ENCODE assay signal across 8 mouse cellular contexts in genomic region chr14:55853621-55854285, GRCm38 (mm10). TPM values are rescaled to one million over a fixed set of nuclear protein-coding genes. Genes with fewer than 3 reads are reported as not detected.
A peak's percentile ranks its signal among the peaks of the same experiment; 100 is the strongest.
DNase-seq lines count a peak whose midpoint lies in the region; ATAC-seq lines count a peak whose summit lies in the region.

Nynrin (plus strand) TSS chr14:55854010.

- H3K9me3 ChIP-seq in kidney, embryonic 14.5 days (ENCODE audit: control insufficient read depth, low read length): no peaks in the 10 kb centered on the region

- peak within 1 kb of the TSS; percentile 66 for H3K4me3 ChIP-seq in kidney, embryonic 14.5 days (ENCODE audit: low read length)

- H3K27ac ChIP-seq in kidney, embryonic 14.5 days (ENCODE audit: low read depth, low read length): peak within 1 kb of the TSS; percentile 97

- peak; percentile 47 for DNase-seq in right cerebral cortex, postnatal 14 days
- no peak for DNase-seq in right cerebral cortex, postnatal 36 days (ENCODE audit: low spot score in 2 of 2)
- DNase-seq in embryo, embryonic 11.5 days (ENCODE audit: low read depth, low spot score): peak; percentile 80
- peak; percentile 67 to 76 for DNase-seq in heart, adult 9 months (ENCODE audit: low spot score in 2 of 2)
- DNase-seq in lung, postnatal 10 days: peak; percentile 92
- DNase-seq in ovary, postnatal 36 days (ENCODE audit: low spot score): peak; percentile 74
- no peak for DNase-seq in B cell, adult 2 months

- H3K9ac ChIP-seq in kidney, embryonic 14.5 days (ENCODE audit: low read depth, low read length): peak within 1 kb of the TSS; percentile 81

- H3K27me3 ChIP-seq in kidney, embryonic 14.5 days (ENCODE audit: control insufficient read depth, insufficient read depth, low read length): no peaks in the 10 kb centered on the region

- 0 out of 2 replicates have a peak, but pooled peaks cover 3% of the 10 kb centered on the region for H3K36me3 ChIP-seq in kidney, embryonic 14.5 days (ENCODE audit: control insufficient read depth, insufficient read depth, low read length)

- H3K4me1 ChIP-seq in kidney, embryonic 14.5 days (ENCODE audit: control insufficient read depth, insufficient read depth, low read length): peaks cover 36% of the 10 kb centered on the region

- ATAC-seq in kidney, embryonic 14.5 days (ENCODE audit: low FRiP score, low TSS enrichment): peak; percentile 90

- H3K4me2 ChIP-seq in kidney, embryonic 14.5 days (replicated peaks; ENCODE audit: low read depth, low read length): peak within 1 kb of the TSS; percentile 73

- WGBS in kidney, embryonic 14.5 days: under 1% methylated on average over 31 of the region's 33 CpGs

RNA-seq across cellular contexts. Expression of gene Nynrin, which starts in this region (rescaled TPM):
- polyA plus RNA-seq in kidney, embryonic 14.5 days (2014; fragmentation: Nextera tagmentation; extraction: Ambion mirVana): 11.0 and 15.6 TPM in 2 replicates

Comparison
In these comparisons a context has a peak if more than half of its experiments do, and no peak if none do; other contexts are left out.
1. DNase-seq: peak in right cerebral cortex, postnatal 14 days (single experiment), embryo, embryonic 11.5 days (single experiment), heart, adult 9 months (2 of 2), lung, postnatal 10 days (single experiment) and ovary, postnatal 36 days (single experiment); none in right cerebral cortex, postnatal 36 days (0 of 2) and B cell, adult 2 months (0 of 2).